Mouse (Mus musculus): Measurements from ENCODE around the gene Ptprg.
"Not testable (repeated sequence)": the region's sequence is repeated elsewhere in the genome, so short reads cannot be mapped to it uniquely, and the experiment has no call there.

Ptprg gene

GRCm38 (mm10) chr14:12041566-12041965, 488.2 kb downstream of the Ptprg start:
- DNase-seq (ENCODE audit: low read depth, low spot score): no peak

GRCm38 (mm10) chr14:12046226-12046882, 493.0 kb downstream of the Ptprg start:
- DNase-seq (ENCODE audit: low read depth, low spot score): no peak

- DNase-seq (ENCODE audit: low read depth, low spot score): no peak
These were observed 494.3 kb downstream of the Ptprg start for GRCm38 (mm10) chr14:12047637-12048036.

GRCm38 (mm10) chr14:12056912-12057524, 503.7 kb downstream of the Ptprg start:
- DNase-seq (ENCODE audit: low read depth, low spot score): no peak

- DNase-seq (ENCODE audit: low read depth, low spot score): no peak
These were observed 504.5 kb downstream of the Ptprg start for GRCm38 (mm10) chr14:12057856-12058255.

- DNase-seq (ENCODE audit: low read depth, low spot score): no peak
These were observed 505.8 kb downstream of the Ptprg start for GRCm38 (mm10) chr14:12059149-12059548.

- DNase-seq (ENCODE audit: low read depth, low spot score): not testable (repeated sequence)
These were observed 508.0 kb downstream of the Ptprg start for GRCm38 (mm10) chr14:12061313-12061712.

- DNase-seq (ENCODE audit: low read depth, low spot score): no peak
These were observed 509.5 kb downstream of the Ptprg start for GRCm38 (mm10) chr14:12062628-12063360.

- DNase-seq (ENCODE audit: low read depth, low spot score): no peak
These were observed 511.7 kb downstream of the Ptprg start for GRCm38 (mm10) chr14:12065001-12065400.

- DNase-seq (ENCODE audit: low read depth, low spot score): no peak
These were observed 512.4 kb downstream of the Ptprg start for GRCm38 (mm10) chr14:12065736-12066135.

GRCm38 (mm10) chr14:12069707-12070106, 516.4 kb downstream of the Ptprg start:
- no peak for DNase-seq (ENCODE audit: low read depth, low spot score)

- DNase-seq (ENCODE audit: low read depth, low spot score): no peak
These were observed 517.0 kb downstream of the Ptprg start for GRCm38 (mm10) chr14:12070361-12070760.

- no peak for DNase-seq (ENCODE audit: low read depth, low spot score)
These were observed 517.6 kb downstream of the Ptprg start for GRCm38 (mm10) chr14:12070856-12071465.

GRCm38 (mm10) chr14:12072026-12072861, 518.9 kb downstream of the Ptprg start:
- DNase-seq (ENCODE audit: low read depth, low spot score): no peak

- DNase-seq (ENCODE audit: low read depth, low spot score): no peak
These were observed 520.2 kb downstream of the Ptprg start for GRCm38 (mm10) chr14:12073408-12074107.

GRCm38 (mm10) chr14:12077193-12077592, 523.9 kb downstream of the Ptprg start:
- no peak for DNase-seq (ENCODE audit: low read depth, low spot score)

GRCm38 (mm10) chr14:12079250-12079649, 525.9 kb downstream of the Ptprg start:
- DNase-seq (ENCODE audit: low read depth, low spot score): no peak

GRCm38 (mm10) chr14:12079833-12080401, 526.6 kb downstream of the Ptprg start:
- no peak for DNase-seq (ENCODE audit: low read depth, low spot score)

GRCm38 (mm10) chr14:12082131-12082921, 529.0 kb downstream of the Ptprg start:
- DNase-seq (ENCODE audit: low read depth, low spot score): no peak

- DNase-seq (ENCODE audit: low read depth, low spot score): no peak
These were observed 530.7 kb downstream of the Ptprg start for GRCm38 (mm10) chr14:12084076-12084475.

Measured in brain, embryonic 18.5 days (tissue).